Mouse (Mus musculus) right cerebral cortex, adult 2 months (tissue): ENCODE measurements around the gene a.

Experiments
- DNase-seq, 2 experiments: peaks; one replicate each; pipeline ENCODE4 v3.0.0; 2021 to 2022; ENCODE audit warnings: low spot score in 2 of 2

The a gene

DNA sequence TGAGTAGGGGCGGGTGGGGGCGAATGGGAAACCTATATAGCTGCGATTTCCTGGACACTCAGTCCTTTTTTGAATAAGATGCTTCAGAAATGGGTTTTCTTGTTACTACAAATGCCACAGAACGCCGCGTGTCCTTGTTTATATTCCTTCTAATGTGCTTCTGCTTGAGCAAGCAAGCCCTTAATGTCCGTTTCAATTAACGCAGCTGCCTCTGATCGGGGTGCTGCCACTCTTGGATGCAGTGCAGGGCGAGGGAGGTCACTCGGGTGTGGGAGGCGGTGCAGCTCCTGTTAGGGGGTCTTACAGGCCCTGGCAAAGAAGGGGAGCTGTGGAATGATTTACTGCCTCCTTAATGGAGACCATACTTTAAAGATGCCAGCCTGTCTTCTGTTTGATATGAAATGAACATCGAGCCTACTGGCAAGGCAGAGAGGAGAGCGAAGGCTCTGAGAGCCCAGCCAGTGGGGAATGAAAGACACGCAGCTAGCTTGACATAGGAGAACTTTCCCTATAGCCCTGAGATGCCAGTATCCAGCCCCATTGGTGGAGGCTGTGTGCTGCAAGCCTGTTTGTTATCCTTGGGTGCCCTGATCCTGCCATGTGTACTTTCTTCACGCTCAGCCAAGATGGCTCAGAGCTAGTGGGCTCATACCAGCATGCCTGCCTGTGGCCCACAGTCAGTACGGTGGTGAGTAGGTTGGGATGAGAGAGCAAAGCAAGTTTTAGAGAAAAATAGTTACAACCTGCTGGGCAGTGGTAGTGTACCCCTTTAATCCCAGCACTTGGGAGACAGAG lies 8.1 kb upstream of the a start:
- DNase-seq: no peak

DNA sequence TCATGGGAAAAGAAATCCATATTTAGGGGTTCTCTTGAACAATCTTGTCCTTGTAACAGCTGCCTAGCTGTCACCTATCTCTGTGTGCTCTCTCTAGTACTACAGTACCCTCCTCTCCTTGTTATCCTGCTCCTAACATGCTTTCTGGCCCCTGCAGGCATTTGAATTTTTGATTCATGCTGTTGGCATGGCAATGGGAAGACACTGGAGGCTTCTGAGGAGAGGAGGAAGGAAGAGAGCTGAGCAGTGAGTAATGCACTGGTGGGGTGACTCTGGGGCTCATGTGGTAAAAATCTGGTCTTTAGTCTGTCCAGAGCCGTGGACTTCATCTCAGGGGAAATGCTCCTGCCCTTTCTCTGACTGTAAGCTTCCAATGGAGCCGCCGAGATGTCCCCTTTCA lies 5.9 kb upstream of the a start:
- DNase-seq: no peak

DNA sequence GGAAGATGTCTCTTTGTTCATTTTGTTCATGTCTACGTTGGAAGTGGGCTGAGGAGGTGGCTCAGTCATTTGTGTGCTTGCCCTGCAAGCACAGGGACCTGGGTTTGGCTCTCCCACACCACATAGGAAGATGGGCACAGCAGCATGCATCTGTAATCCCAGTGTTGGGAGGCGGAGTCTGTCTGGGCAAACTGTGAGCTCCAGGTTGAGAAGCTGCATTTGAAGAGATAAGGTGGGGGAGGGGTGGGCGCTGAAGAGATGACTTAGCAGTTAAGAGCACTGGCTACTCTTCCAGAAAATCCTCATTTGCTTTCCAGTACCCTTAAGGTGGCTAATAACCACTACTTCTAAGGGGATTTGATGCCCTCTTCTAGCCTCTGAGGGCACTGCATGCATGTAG lies 5.0 kb upstream of the a start:
- DNase-seq: no peak

DNA sequence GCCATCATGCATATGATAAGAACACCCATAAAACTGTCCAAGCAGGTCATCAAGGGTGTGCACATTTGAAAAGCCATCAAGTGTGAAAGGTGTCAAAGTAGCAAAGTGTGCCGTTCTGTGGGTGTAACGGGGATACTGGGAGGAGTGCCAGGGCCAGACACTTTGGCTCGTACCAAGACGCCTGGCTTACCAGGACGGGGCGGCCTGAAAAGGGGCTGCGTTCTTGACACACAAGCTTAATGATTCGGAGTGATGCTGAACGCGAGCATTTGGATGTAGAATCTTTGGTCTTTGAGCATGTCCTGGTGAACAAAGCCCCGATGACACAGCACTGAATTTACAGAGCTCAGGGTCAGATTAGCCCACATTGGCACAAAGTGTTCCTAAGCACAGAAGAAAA lies 4.4 kb upstream of the a start:
- no peak for DNase-seq

DNA sequence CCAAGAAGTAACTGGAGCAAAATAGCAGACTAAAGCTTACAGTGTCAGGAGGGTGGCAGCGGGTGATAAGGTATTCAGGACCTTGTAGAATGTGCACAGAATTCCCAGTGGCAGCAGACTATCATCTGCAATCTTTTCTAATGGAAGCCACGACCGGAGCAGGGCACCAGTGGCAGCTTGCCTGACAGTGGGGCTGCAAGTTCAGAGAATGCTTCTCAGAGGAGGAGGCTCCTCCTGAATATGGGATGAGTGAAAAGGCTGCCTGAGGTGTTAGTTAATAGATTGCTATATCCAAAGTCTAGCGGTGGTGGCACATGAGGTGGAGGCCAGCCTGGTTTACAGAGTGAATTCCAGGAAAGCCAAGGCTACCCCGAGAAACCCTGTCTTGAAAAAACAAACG lies 1.8 kb upstream of the a start:
- no peak for DNase-seq

DNA sequence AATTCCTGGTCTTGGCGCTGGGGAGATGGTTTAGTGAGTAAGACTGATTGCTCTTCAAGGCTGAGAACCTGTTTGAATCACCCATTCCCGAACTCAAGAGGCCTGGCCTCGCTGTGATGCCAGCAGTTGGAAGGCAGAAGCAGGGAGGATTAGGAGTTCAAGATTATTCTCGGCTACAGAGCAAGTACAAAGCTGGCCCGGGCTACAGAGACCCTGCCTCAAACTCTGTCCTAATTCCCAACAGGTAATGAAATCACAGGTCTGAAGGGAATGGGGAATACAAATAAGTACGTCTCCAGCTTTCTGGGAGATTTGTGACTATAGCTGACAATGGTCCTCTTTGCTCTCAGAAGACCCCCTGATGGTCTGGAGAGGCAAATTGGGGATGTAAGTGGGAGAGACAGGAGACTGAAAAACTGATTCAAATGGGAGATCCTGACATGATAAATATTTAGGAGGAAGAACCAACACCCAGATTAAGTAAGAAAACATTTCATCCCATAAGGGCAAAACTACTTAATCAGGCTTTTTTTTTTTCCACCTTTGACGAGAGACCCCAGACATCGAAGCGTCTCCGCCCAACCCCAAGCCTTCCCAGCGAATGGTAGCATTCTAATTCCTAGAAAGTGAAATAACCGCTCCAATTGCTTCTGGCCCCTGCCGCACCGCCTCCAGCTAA lies 1.1 kb upstream of the a start:
- no peak for DNase-seq

DNA sequence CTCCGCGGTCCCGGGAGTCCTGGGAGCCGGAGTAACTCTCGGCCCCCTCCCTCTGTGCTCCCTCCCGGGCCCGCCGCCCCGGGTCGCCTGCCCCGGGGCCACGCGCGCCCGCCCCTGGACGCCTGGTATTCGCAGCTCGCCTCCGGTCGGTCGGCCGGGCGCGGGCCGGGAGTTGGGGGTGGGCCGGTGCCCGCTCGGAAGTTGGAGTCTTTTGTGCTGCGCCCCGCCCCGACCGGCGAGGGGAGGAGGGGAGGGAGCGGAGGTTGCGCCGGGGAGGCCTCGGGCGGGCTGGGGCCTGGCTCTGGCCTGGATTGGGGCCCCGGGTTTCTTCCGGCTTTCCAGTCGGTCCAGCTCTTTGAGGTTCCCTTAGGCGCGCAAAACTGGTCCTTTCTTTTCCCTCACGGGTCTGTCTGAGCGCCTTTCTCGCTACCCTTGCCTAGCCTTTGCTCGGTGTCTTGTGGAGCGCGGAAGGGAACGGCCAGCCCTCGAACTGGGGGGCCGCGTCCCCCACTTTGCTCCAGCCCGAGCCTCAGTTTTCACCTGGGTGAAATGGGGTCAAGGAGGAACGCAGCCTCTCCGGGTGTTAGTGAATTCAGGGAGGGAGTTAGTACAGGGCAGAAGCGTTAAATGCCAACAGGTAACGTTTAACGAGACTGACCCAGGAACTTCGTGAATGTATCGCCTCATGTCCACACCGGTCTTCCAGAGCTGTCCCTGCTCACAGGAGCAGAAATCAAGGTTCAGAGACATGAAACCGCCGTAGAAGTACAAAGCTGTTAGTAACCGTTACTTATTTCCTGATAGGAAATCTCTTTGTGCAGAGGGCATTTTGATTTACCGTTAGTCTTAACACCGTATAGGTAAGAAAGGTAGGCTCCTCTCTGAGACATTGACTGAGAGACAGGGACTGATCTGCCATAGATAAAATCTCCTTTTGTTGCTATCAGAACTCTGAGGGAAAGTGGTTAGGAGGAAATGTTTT lies 750 bp downstream of the a start:
- DNase-seq: peak; percentile 34 to 37

DNA sequence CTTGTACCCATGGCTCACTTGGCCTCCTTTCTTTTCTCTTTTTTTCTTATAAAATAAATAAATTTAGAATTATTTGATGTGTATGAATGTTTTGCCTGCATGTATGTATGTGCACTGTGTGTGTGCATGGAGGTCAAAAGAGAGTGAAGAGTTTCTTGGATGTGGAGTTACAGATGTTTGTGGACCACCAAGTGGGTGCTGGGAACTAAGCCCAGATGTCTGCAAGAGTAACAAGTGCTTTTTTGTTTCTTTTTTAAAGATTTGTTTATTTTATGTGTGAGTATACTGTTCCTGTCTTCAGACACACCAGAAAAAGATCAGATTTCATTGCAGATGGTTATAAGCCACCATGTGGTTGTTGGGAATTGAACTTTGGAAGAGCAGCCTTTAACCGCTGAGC lies 12.2 kb downstream of the a start:
- DNase-seq: no peak

DNA sequence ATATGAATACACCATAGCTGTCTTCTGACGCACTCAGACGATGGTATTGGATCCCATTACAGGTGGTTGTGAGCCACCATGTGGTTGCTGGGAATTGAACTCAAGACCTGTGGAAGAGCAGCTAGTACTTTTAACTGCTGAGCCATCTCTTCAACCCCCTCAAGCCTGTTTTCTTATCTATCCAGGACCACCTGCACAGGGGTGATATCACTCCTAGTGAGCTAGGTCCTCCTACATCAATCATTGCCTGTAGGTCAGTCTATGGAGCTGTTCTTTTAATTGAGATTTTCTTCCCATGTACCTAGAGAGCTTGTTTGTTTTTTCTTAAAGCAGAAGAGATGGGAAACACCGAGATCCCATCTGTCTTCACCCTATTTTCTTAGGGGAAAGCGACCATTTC lies 12.6 kb downstream of the a start:
- DNase-seq: no peak

DNA sequence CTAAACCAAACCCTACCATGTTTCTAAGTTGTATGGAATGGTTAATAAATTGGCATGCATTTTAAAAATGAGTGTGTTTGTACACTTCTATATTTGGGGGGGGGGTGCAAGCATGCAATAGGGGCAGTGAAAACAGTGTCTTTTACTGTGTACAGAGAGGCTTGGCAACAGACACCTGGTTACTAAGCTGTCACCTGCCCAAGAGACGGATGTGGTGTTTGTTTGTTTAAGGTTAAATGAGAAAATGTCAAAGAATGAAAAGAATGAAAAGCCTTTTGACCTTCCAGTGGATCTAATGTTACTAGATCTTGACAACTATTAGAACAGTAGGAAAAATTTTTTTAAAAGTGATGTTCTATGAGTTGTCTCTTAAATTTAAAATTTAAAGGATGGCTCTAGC lies 16.5 kb downstream of the a start:
- DNase-seq: no peak

DNA sequence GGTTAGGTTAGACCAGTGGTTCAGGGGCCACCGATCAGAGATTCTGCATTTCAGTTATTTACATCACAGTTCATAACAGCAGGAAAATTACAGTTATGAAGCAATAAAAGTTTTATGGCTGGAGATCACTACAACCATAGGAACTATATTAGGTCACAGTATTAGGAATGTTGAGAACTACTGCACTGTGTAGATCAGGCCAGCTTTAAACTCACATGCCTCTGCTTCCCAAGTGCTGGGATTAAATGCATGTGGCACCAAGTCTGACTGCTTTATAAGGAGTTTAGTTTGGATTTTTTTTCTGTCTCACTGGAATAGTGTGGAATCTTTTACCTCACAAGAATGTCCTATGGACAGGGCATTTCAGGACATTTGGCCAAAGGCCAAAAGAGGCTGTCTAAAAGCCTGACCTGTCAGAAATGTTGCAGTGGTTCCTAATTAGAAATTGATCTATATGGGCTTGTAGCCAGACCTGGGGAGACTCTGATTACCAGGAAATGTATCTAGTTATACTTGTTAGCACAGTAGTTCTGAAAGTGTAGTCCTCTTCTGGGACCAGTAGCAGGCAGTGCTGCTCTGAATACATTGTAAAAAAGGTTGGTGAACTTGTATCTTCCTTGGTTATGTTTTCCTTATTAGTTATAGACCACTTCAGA lies 18.0 kb downstream of the a start:
- DNase-seq: no peak

DNA sequence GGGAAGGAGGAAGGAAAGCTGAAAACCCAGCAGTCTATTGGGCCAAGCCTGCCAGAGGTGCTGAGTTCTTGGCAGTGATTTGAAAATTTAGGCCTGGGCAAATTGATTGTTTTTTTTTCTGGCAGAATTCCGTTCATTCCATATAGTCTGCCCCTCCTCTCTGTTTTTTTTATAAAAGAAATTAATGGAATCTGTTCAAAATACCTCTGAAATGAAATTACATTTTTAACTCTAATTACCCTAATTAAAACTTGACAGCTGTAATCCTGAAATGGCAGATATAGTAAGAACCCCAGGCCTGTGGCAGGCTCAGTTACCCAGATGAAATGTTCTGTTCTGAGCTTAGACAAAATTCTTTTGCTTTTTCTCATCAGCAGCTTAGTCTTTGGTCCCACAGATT lies 19.6 kb downstream of the a start:
- no peak for DNase-seq

DNA sequence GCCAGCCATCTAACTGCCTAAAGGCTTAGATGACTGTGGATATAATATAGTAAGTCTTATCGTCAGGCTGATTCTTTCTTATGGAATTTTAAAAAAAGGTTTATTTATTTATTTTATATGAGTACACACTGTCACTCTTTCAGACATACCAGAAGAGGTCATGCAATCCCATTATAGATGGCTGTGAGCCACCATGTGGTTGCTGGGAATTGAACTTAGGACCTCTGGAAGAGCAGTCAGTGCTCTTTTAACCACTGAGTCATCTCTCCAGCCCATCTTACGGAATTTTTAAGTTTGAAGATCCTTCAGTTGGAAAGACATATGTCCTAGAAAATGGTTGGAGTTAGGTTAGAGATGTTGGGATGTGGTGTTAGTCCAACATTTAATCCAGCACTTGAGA lies 22.2 kb downstream of the a start:
- no peak for DNase-seq

DNA sequence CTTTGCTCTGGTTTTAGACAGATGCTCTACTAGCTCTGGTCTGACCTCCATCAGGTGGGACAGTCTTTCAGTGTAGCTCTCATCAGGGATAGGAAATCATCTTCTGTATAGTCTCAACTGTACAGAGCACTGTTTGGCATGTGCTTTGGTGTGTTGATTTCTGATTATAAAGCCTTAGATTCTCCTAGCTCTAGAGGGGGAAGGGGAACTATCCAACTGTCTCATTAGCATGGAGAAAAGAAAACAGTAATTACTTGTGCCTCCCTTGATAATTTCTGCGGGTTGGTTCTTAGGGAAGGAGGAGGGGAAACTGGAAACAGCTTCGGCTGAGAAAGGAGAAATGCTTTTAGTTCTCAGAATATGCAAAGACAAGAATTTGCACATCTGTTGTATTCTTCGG lies 25.9 kb downstream of the a start:
- DNase-seq: no peak

DNA sequence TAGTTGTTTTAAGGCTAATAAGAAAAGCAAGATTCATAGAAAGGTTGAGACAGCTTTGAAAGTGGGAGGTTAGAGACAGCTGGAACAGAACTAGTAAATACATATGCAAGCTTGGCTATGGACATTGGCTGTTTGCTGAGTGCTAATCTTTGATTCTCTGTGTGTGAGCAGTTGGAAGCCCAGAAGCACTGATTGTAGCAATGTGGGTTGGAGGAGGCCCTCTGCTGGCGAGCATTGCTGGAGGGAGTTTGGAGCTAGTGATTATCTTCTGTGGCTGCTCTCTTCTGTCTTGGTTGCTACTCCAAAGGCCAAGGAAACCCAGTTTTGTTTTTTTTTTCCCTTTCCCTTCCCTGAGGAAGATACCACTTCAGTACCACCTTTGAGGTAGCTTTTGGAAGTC lies 26.6 kb downstream of the a start:
- DNase-seq: peak; percentile 36 to 43

DNA sequence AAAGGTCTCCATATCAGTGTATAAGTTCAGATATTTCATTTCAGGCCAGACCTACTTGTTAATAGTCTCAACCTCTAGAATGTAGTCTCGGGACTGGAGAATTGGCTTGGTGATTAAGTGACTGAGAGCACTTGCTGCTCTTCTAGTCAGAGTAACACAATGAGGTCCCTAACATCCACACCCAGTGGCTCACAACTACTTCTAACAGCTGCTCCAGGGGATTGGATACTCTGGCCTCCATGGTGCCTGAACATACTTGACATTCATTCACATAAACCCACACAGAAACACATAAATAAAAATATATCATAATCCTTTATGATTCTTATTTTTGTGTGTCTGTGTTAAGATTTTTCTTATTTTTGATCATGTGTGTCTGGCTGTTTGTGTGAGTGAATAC lies 27.4 kb downstream of the a start:
- no peak for DNase-seq

DNA sequence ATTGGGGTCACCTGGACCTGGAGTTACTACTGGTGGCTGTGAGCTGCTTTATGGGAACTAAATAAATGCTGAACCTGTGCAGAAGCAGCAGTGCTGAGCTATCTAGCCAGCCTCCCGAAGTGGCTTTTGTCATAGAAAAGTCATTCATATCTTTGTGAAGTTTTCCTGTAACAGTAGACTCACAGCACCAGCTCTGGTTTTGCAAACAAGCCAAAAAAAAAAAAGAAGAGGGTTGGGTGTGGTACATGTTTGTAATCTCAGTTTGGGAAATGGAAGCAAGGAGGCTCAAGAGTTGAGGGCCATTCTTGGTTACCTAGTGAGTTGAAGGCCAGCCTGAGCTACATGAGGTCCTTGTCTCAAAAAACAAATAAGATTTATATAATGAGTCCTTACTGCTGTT lies 29.1 kb downstream of the a start:
- DNase-seq: no peak

DNA sequence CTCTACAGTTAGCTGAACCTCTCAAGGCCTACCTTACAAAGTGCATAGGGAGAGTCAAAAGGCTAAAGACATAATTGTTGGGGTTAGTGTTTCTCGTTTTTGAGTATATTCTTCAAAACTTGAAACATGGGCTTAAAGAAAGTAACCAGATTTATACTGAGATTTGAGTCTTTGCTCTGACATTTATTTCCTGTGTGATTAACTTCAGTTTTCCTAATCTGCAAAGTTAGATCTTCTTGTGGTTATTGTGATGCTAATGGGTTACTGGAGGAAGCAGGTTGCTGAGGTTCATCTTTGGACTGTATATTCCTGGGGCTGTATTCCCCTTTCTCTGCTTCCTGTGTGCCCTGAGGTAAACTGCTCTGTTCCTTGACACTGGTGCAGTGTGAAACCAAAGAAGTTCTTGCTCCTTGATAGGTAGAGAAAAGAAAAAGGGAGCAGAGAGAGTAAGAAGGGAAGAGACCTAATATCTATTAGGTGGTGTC lies 34.9 kb downstream of the a start:
- DNase-seq: no peak

DNA sequence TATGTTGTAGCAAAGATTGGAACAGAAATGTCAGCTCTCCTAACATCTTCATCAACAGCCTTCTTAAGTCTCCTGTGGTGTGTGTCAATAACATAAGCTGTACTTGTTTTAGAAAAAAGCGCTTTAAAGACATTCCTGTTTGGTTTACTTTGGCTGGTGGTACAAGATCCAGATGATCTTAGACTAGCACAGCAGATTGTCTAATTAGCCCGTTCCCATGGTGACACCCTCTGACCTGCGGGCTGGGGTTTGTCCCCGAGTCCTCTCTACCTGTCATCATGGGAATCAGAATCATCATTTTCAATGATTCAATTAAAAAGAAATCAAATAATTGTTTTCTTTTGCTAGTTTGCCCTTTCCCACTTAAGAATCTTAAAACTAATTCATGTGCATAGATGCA lies 36.3 kb downstream of the a start:
- DNase-seq: no peak

DNA sequence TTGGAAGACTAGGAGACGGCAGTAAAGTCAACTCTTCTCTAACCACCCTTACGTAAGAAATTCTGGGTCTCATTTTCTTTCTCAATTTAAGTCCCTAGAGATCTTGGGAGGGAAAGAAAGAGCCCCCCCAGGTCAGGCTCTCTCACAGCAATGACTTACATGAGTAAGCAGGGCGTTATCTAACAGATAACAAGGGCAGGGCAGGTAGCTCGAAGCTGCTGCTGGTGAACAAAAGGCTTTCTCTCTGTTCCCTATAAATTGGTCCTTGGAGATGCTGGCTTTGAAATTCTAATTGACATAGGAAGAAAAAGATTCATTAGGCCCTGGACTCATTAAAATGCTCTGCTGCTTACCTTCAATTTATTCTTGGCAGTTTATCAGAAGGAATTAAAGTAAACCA lies 41.3 kb downstream of the a start:
- no peak for DNase-seq

DNA sequence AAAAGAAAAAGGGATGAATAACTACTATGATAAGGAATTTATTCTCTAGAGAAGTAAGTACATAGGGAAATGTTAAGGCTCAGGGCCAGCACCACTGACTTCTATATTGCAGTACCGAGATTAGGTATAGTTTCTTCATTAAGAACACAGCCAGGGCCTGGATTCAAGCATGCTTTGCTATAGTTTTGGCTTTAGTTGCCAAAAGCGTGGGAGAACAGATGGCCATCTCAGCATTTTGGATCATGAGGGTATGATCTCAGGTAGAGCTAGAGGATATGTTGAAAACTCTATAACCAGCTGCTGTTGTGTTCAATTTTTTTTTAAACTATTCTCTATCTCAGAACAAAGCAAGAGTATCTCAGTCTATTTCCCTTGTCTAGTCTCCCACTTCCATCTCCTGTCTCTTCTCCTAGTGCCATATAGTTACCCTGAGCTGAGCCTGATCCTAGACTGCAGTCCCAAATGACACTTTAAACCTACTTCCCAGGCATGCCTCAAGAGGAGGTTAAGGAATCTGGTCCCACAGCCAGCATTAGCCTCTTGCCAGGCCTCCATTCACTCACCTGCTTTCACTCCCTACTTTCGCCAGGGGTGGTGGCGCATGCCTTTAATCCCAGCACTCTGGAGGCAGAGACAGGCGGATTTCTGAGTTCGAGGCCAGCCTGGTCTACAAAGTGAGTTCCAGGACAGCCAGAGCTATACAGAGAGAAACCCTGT lies 43.1 kb downstream of the a start:
- DNase-seq: no peak
